Mouse (Mus musculus): ENCODE results near the gene Trabd2b. TPM values are rescaled to one million over a fixed set of nuclear protein-coding genes. Genes with fewer than 3 reads are reported as not detected.

Trabd2b gene
- polyA plus RNA-seq, 1 experiment from 2014 or later: 0.37 TPM

GRCm38 (mm10) chr4:114593554-114594215, 187.2 kb downstream of the Trabd2b start:
- no peaks in the 10 kb centered on the region for H3K36me3 ChIP-seq (ENCODE audit: control insufficient read depth, insufficient read depth, low read length)
- no peaks in the 10 kb centered on the region for H3K4me1 ChIP-seq (ENCODE audit: control insufficient read depth, insufficient read depth, low read length)
- peak; percentile 26; the same call in 1 of the 2 replicates for ATAC-seq
- WGBS: 75% methylated on average over 13 of the region's 13 CpGs
- H3K9me3 ChIP-seq (replicated peaks; ENCODE audit: control insufficient read depth, low read length): no peaks in the 10 kb centered on the region
- H3K4me2 ChIP-seq (ENCODE audit: low read length): no peak overlapping the region
- peak; percentile 17 for DNase-seq (ENCODE audit: low spot score)
- H3K9ac ChIP-seq (ENCODE audit: low read length): no peak overlapping the region
- H3K27me3 ChIP-seq (replicated peaks; ENCODE audit: control insufficient read depth, insufficient read depth, low read length): no peaks in the 10 kb centered on the region
- no peak overlapping the region for H3K4me3 ChIP-seq (ENCODE audit: low read depth, low read length)
- no peak overlapping the region for H3K27ac ChIP-seq (ENCODE audit: low read depth, low read length)

GRCm38 (mm10) chr4:114595188-114595701, 188.7 kb downstream of the Trabd2b start:
- Histone ChIP-seq H3K4me1 (ENCODE audit: control insufficient read depth, insufficient read depth, low read length) (no peaks in the 10 kb centered on the region), H3K9me3 (replicated peaks; ENCODE audit: control insufficient read depth, low read length) (no peaks in the 10 kb centered on the region), H3K36me3 (ENCODE audit: control insufficient read depth, insufficient read depth, low read length) (no peaks in the 10 kb centered on the region), H3K4me2 (ENCODE audit: low read length) (no peak overlapping the region), H3K4me3 (ENCODE audit: low read depth, low read length) (no peak overlapping the region), H3K9ac (ENCODE audit: low read length) (no peak overlapping the region), H3K27ac (ENCODE audit: low read depth, low read length) (no peak overlapping the region), H3K27me3 (replicated peaks; ENCODE audit: control insufficient read depth, insufficient read depth, low read length) (no peaks in the 10 kb centered on the region)
- no peak for ATAC-seq
- WGBS: 30% methylated on average over 2 of the region's 2 CpGs
- DNase-seq (ENCODE audit: low spot score): no peak

- Histone ChIP-seq H3K36me3 (ENCODE audit: control insufficient read depth, insufficient read depth, low read length) (no peaks in the 10 kb centered on the region), H3K9ac (ENCODE audit: low read length) (no peak overlapping the region), H3K4me3 (ENCODE audit: low read depth, low read length) (no peak overlapping the region), H3K27ac (ENCODE audit: low read depth, low read length) (no peak overlapping the region), H3K9me3 (replicated peaks; ENCODE audit: control insufficient read depth, low read length) (no peaks in the 10 kb centered on the region), H3K4me1 (ENCODE audit: control insufficient read depth, insufficient read depth, low read length) (no peaks in the 10 kb centered on the region), H3K27me3 (replicated peaks; ENCODE audit: control insufficient read depth, insufficient read depth, low read length) (no peaks in the 10 kb centered on the region), H3K4me2 (ENCODE audit: low read length) (no peak overlapping the region)
- DNase-seq (ENCODE audit: low spot score) (no peak), ATAC-seq (no peak)
Measured at GRCm38 (mm10) chr4:114599121-114599520, 192.6 kb downstream of the Trabd2b start.

GRCm38 (mm10) chr4:114601201-114602009, 194.9 kb downstream of the Trabd2b start:
- Histone ChIP-seq H3K36me3 (ENCODE audit: control insufficient read depth, insufficient read depth, low read length) (no peaks in the 10 kb centered on the region), H3K4me2 (ENCODE audit: low read length) (no peak overlapping the region), H3K27me3 (replicated peaks; ENCODE audit: control insufficient read depth, insufficient read depth, low read length) (no peaks in the 10 kb centered on the region), H3K27ac (ENCODE audit: low read depth, low read length) (no peak overlapping the region), H3K4me1 (ENCODE audit: control insufficient read depth, insufficient read depth, low read length) (no peaks in the 10 kb centered on the region), H3K9ac (ENCODE audit: low read length) (no peak overlapping the region), H3K9me3 (replicated peaks; ENCODE audit: control insufficient read depth, low read length) (no peaks in the 10 kb centered on the region), H3K4me3 (ENCODE audit: low read depth, low read length) (no peak overlapping the region)
- DNase-seq (ENCODE audit: low spot score) (no peak), ATAC-seq (0 out of 2 replicates have a peak, but pooled peaks have one; percentile 48)
- WGBS: 50% methylated on average over 8 of the region's 8 CpGs

GRCm38 (mm10) chr4:114605670-114606069, 199.1 kb downstream of the Trabd2b start:
- 88% methylated on average over 3 of the region's 3 CpGs for WGBS

GRCm38 (mm10) chr4:114607873-114608272, 201.3 kb downstream of the Trabd2b start:
- Histone ChIP-seq H3K4me2 (ENCODE audit: low read length) (no peak overlapping the region), H3K27me3 (replicated peaks; ENCODE audit: control insufficient read depth, insufficient read depth, low read length) (no peaks in the 10 kb centered on the region), H3K9ac (ENCODE audit: low read length) (no peak overlapping the region), H3K9me3 (replicated peaks; ENCODE audit: control insufficient read depth, low read length) (no peaks in the 10 kb centered on the region), H3K4me3 (ENCODE audit: low read depth, low read length) (no peak overlapping the region), H3K4me1 (ENCODE audit: control insufficient read depth, insufficient read depth, low read length) (no peaks in the 10 kb centered on the region), H3K36me3 (ENCODE audit: control insufficient read depth, insufficient read depth, low read length) (no peaks in the 10 kb centered on the region), H3K27ac (ENCODE audit: low read depth, low read length) (no peak overlapping the region)
- ATAC-seq: no peak
- 84% methylated on average over 2 of the region's 2 CpGs for WGBS
- no peak for DNase-seq (ENCODE audit: low spot score)

More at GRCm38 (mm10) chr4:114605670-114606069, 199.1 kb downstream of the Trabd2b start:
- DNase-seq (ENCODE audit: low spot score): no peak
- no peaks in the 10 kb centered on the region for H3K36me3 ChIP-seq (ENCODE audit: control insufficient read depth, insufficient read depth, low read length)
- no peaks in the 10 kb centered on the region for H3K4me1 ChIP-seq (ENCODE audit: control insufficient read depth, insufficient read depth, low read length)
- no peak overlapping the region for H3K4me3 ChIP-seq (ENCODE audit: low read depth, low read length)
- H3K9me3 ChIP-seq (replicated peaks; ENCODE audit: control insufficient read depth, low read length): no peaks in the 10 kb centered on the region
- H3K4me2 ChIP-seq (ENCODE audit: low read length): no peak overlapping the region
- no peaks in the 10 kb centered on the region for H3K27me3 ChIP-seq (replicated peaks; ENCODE audit: control insufficient read depth, insufficient read depth, low read length)
- H3K9ac ChIP-seq (ENCODE audit: low read length): no peak overlapping the region
- no peak for ATAC-seq
- no peak overlapping the region for H3K27ac ChIP-seq (ENCODE audit: low read depth, low read length)

GRCm38 (mm10) chr4:114609297-114609696, 202.8 kb downstream of the Trabd2b start:
- DNase-seq (ENCODE audit: low spot score) (no peak), ATAC-seq (no peak)
- Histone ChIP-seq H3K4me1 (ENCODE audit: control insufficient read depth, insufficient read depth, low read length) (no peaks in the 10 kb centered on the region), H3K4me3 (ENCODE audit: low read depth, low read length) (no peak overlapping the region), H3K4me2 (ENCODE audit: low read length) (no peak overlapping the region), H3K9me3 (replicated peaks; ENCODE audit: control insufficient read depth, low read length) (no peaks in the 10 kb centered on the region), H3K36me3 (ENCODE audit: control insufficient read depth, insufficient read depth, low read length) (no peaks in the 10 kb centered on the region), H3K27ac (ENCODE audit: low read depth, low read length) (no peak overlapping the region), H3K27me3 (replicated peaks; ENCODE audit: control insufficient read depth, insufficient read depth, low read length) (no peaks in the 10 kb centered on the region), H3K9ac (ENCODE audit: low read length) (no peak overlapping the region)
- 89% methylated on average over 4 of the region's 4 CpGs for WGBS

- no peaks in the 10 kb centered on the region for H3K36me3 ChIP-seq (ENCODE audit: control insufficient read depth, insufficient read depth, low read length)
- WGBS: 80% methylated on average over 8 of the region's 8 CpGs
- no peak overlapping the region for H3K4me3 ChIP-seq (ENCODE audit: low read depth, low read length)
Measured at GRCm38 (mm10) chr4:114611166-114611929, 204.8 kb downstream of the Trabd2b start.

More at GRCm38 (mm10) chr4:114611166-114611929, 204.8 kb downstream of the Trabd2b start:
- Histone ChIP-seq H3K9ac (ENCODE audit: low read length) (no peak overlapping the region), H3K27me3 (replicated peaks; ENCODE audit: control insufficient read depth, insufficient read depth, low read length) (no peaks in the 10 kb centered on the region), H3K9me3 (replicated peaks; ENCODE audit: control insufficient read depth, low read length) (no peaks in the 10 kb centered on the region), H3K4me1 (ENCODE audit: control insufficient read depth, insufficient read depth, low read length) (no peaks in the 10 kb centered on the region), H3K4me2 (ENCODE audit: low read length) (no peak overlapping the region), H3K27ac (ENCODE audit: low read depth, low read length) (no peak overlapping the region)
- DNase-seq (ENCODE audit: low spot score) (no peak), ATAC-seq (no peak)

Measured in forebrain, embryonic 14.5 days (tissue).